Comparison of ENCODE assay signal across 12 mouse cellular contexts in the genomic region with DNA sequence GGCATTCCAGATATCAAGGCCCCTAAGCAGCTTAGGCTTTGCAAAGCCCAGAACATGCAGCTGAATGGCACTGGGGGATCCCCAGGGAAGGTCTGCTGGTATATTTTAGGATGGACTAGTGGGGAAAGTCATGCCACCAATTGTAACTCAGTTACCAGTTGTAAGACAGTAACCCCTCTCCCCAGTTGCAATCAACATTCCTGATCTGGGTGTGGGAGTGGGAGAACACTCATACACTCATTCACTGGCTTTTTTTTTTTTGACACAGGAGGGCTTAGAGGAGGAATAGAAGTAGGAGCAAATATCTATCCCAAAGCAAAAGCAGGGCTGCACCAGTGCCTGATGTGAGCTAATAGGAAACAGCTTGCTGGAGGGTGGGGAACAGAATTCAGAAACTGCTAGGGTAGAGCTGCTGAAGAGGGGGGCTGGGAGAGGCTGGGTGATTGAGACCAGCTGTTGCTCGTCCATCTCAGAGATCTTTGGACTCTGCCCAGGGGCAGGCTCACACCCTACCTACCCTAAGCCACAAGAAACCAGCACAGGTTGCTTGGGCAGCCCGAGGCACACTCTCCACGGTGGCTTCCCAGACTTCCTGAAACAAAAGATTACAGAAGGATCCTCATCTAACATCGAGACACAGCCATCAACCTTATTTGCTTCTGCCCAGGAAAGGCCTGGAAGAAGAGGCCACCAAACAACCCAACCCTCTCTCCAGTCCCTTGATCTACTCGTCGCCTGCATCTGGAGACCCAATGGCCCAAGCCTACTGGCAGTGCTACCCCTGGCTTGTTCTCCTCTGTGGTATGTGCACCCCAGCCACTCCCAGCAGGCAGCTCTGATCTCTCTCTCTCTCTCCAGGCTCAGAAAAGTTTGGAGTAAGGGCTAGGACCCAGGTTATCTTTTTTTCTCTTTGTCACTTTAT. TPM values are rescaled to one million over a fixed set of nuclear protein-coding genes. Genes with fewer than 3 reads are reported as not detected.
DNase-seq lines count a peak whose midpoint lies in the region; ATAC-seq and TF ChIP-seq lines count a peak whose summit lies in the region.
"Had no signal": no experiment of that assay in that cellular context is flagged by ENCODE, and none has a peak within 500 bp of the region (broad histone marks: within the 10 kb centered on the region; RNA-seq: fewer than 3 reads in every experiment).

A gene (plus strand): TSS at position 332 of the 922 bp plus-strand sequence.

- no peak within 1 kb of the TSS for H3K4me3 ChIP-seq in embryonic facial prominence, embryonic 13.5 days
- H3K4me3 ChIP-seq in kidney, embryonic 16.5 days (ENCODE audit: low read length), result no peak within 1 kb of the TSS
- H3K4me3 ChIP-seq in small intestine, adult 2 months (ENCODE audit: low read depth, low read length), result peak within 1 kb of the TSS; percentile 57
- H3K4me3 ChIP-seq in midbrain, embryonic 11.5 days (ENCODE audit: low read depth, low read length), result no peak within 1 kb of the TSS
- no peak within 1 kb of the TSS for H3K4me3 ChIP-seq in midbrain, embryonic 13.5 days (replicated peaks)
- H3K4me3 ChIP-seq: liver, embryonic 13.5 days had no signal

- peak; percentile 35 for DNase-seq in kidney, adult 11 months
- DNase-seq in kidney, adult 18-20 months, result no peak
- DNase-seq in adrenal gland, postnatal 36 days, result no peak
- no peak for DNase-seq in midbrain, embryonic 11.5 days (ENCODE audit: low spot score, missing footprints)
- DNase-seq: adrenal gland, postnatal 14 days; liver, embryonic 13.5 days had no signal

- no peak within 1 kb of the TSS for H3K9ac ChIP-seq in embryonic facial prominence, embryonic 13.5 days
- H3K9ac ChIP-seq in kidney, embryonic 16.5 days (replicated peaks; ENCODE audit: low read length), result no peak within 1 kb of the TSS
- no peak within 1 kb of the TSS for H3K9ac ChIP-seq in midbrain, embryonic 11.5 days (ENCODE audit: low read length)
- no peak within 1 kb of the TSS for H3K9ac ChIP-seq in midbrain, embryonic 13.5 days (replicated peaks)
- H3K9ac ChIP-seq: liver, embryonic 13.5 days had no signal

- no peaks in the 10 kb centered on the region; the same call in 1 of the 2 replicates for H3K27me3 ChIP-seq in embryonic facial prominence, embryonic 13.5 days
- peaks cover 4% of the 10 kb centered on the region; the same call in 1 of the 2 replicates for H3K27me3 ChIP-seq in kidney, embryonic 16.5 days (ENCODE audit: insufficient read depth, low read length)
- no peaks in the 10 kb centered on the region for H3K27me3 ChIP-seq in small intestine, adult 2 months (ENCODE audit: control insufficient read depth, insufficient read depth, low read length)
- no peaks in the 10 kb centered on the region for H3K27me3 ChIP-seq in midbrain, embryonic 11.5 days (ENCODE audit: control insufficient read depth, insufficient read depth, low read length)
- no peaks in the 10 kb centered on the region for H3K27me3 ChIP-seq in midbrain, embryonic 13.5 days
- H3K27me3 ChIP-seq: liver, embryonic 13.5 days had no signal

- no peaks in the 10 kb centered on the region for H3K9me3 ChIP-seq in embryonic facial prominence, embryonic 13.5 days
- no peaks in the 10 kb centered on the region for H3K9me3 ChIP-seq in kidney, embryonic 16.5 days (ENCODE audit: low read length)
- H3K9me3 ChIP-seq in midbrain, embryonic 11.5 days (ENCODE audit: control insufficient read depth, low read length), result no peaks in the 10 kb centered on the region
- no peaks in the 10 kb centered on the region for H3K9me3 ChIP-seq in midbrain, embryonic 13.5 days
- H3K9me3 ChIP-seq: liver, embryonic 13.5 days had no signal

- H3K4me1 ChIP-seq in embryonic facial prominence, embryonic 13.5 days, result peaks cover 14% of the 10 kb centered on the region; the same call in 1 of the 2 replicates
- H3K4me1 ChIP-seq in kidney, embryonic 16.5 days (ENCODE audit: insufficient read depth, low read length), result no peaks in the 10 kb centered on the region
- H3K4me1 ChIP-seq in small intestine, adult 2 months (ENCODE audit: control insufficient read depth, insufficient read depth, insufficient read length, low read length), result peaks cover 19% of the 10 kb centered on the region; the same call in 1 of the 2 replicates
- no peaks in the 10 kb centered on the region for H3K4me1 ChIP-seq in midbrain, embryonic 11.5 days (ENCODE audit: control insufficient read depth, insufficient read depth, low read length)
- no peaks in the 10 kb centered on the region for H3K4me1 ChIP-seq in midbrain, embryonic 13.5 days (replicated peaks)
- H3K4me1 ChIP-seq: liver, embryonic 13.5 days had no signal

- no peak for TF ChIP-seq CTCF in small intestine, adult 2 months (IDR thresholded peaks at IDR 0.05; ENCODE audit: extremely low read depth, insufficient read length, insufficient replicate concordance, low read depth, low read length)

- TF ChIP-seq POLR2A in small intestine, adult 2 months (IDR thresholded peaks at IDR 0.05; ENCODE audit: low read depth, low read length), result peak; percentile 53; the same call in 1 of the 2 replicates

- ATAC-seq in embryonic facial prominence, embryonic 13.5 days (ENCODE audit: insufficient number of reproducible peaks, insufficient read depth, low FRiP score, low TSS enrichment, low read depth), result peak; percentile 76
- peak; percentile 86 for ATAC-seq in kidney, embryonic 16.5 days (ENCODE audit: low FRiP score, low TSS enrichment)
- ATAC-seq in midbrain, embryonic 11.5 days (ENCODE audit: low FRiP score), result no peak
- ATAC-seq in midbrain, embryonic 13.5 days, result no peak
- ATAC-seq: CD4-positive, CD25-positive, alpha-beta regulatory T cell, adult 4 months; inflammation-experienced regulatory T-cells, adult 6 months had no signal

- H3K27ac ChIP-seq in embryonic facial prominence, embryonic 13.5 days, result peak within 1 kb of the TSS; percentile 90
- H3K27ac ChIP-seq in kidney, embryonic 16.5 days (ENCODE audit: low read length), result no peak within 1 kb of the TSS
- peak within 1 kb of the TSS; percentile 91 for H3K27ac ChIP-seq in small intestine, adult 2 months (ENCODE audit: insufficient read depth, low read depth, low read length)
- no peak within 1 kb of the TSS for H3K27ac ChIP-seq in midbrain, embryonic 11.5 days (ENCODE audit: low read depth, low read length)
- no peak within 1 kb of the TSS for H3K27ac ChIP-seq in midbrain, embryonic 13.5 days
- H3K27ac ChIP-seq: liver, embryonic 13.5 days had no signal

- H3K36me3 ChIP-seq in embryonic facial prominence, embryonic 13.5 days, result no peaks in the 10 kb centered on the region
- H3K36me3 ChIP-seq in kidney, embryonic 16.5 days (ENCODE audit: insufficient read depth, low read length), result no peaks in the 10 kb centered on the region
- no peaks in the 10 kb centered on the region for H3K36me3 ChIP-seq in small intestine, adult 2 months (ENCODE audit: control insufficient read depth, insufficient read depth, low read length)
- H3K36me3 ChIP-seq in midbrain, embryonic 11.5 days (ENCODE audit: control insufficient read depth, insufficient read depth, low read length), result no peaks in the 10 kb centered on the region
- no peaks in the 10 kb centered on the region for H3K36me3 ChIP-seq in midbrain, embryonic 13.5 days
- H3K36me3 ChIP-seq: liver, embryonic 13.5 days had no signal

- H3K4me2 ChIP-seq in embryonic facial prominence, embryonic 13.5 days, result peak within 1 kb of the TSS; percentile 33
- H3K4me2 ChIP-seq in kidney, embryonic 16.5 days (replicated peaks; ENCODE audit: low read depth, low read length), result no peak within 1 kb of the TSS
- H3K4me2 ChIP-seq in midbrain, embryonic 11.5 days, result no peak within 1 kb of the TSS
- H3K4me2 ChIP-seq in midbrain, embryonic 13.5 days (replicated peaks), result no peak within 1 kb of the TSS
- H3K4me2 ChIP-seq: liver, embryonic 13.5 days had no signal

- 31% methylated on average over 6 of the region's 6 CpGs for WGBS in embryonic facial prominence, embryonic 13.5 days
- WGBS in kidney, embryonic 16.5 days, result 56% methylated on average over 6 of the region's 6 CpGs
- 21% methylated on average over 6 of the region's 6 CpGs for WGBS in small intestine, adult 2 months
- 67% methylated on average over 6 of the region's 6 CpGs for WGBS in midbrain, embryonic 11.5 days
- WGBS in midbrain, embryonic 13.5 days, result 78% methylated on average over 6 of the region's 6 CpGs

RNA-seq across cellular contexts. Expression of the gene that starts here (rescaled TPM):
- polyA plus RNA-seq in embryonic facial prominence, embryonic 13.5 days (2015; fragmentation: Nextera tagmentation; extraction: Ambion mirVana), result 4.4 and 4.6 TPM in 2 replicates
- polyA plus RNA-seq in kidney, embryonic 16.5 days (2015; fragmentation: Nextera tagmentation; extraction: Ambion mirVana), result 7.8 and 8.3 TPM in 2 replicates
- 8.0 and 170 TPM in 2 replicates for polyA plus RNA-seq in small intestine, adult 2 months (2012; rRNA removed)
- total RNA-seq in adrenal gland, postnatal 36 days (2021), result 1 to 10 TPM; 1.3 to 1.8 TPM
- polyA plus RNA-seq in midbrain, embryonic 11.5 days (2014; fragmentation: Nextera tagmentation; extraction: Ambion mirVana), result 2.2 and 2.9 TPM in 2 replicates
- 0.93 and 1.3 TPM in 2 replicates for polyA plus RNA-seq in midbrain, embryonic 13.5 days (2015; fragmentation: Nextera tagmentation; extraction: Ambion mirVana)

Comparison
In these comparisons a context has a peak if more than half of its experiments do, and no peak if none do; other contexts are left out.
1. ATAC-seq: peak in embryonic facial prominence, embryonic 13.5 days (single experiment) and kidney, embryonic 16.5 days (single experiment); none in midbrain, embryonic 11.5 days (single experiment) and midbrain, embryonic 13.5 days (single experiment).
2. H3K27ac ChIP-seq: peak in embryonic facial prominence, embryonic 13.5 days (single experiment) and small intestine, adult 2 months (single experiment); none in kidney, embryonic 16.5 days (single experiment), midbrain, embryonic 11.5 days (single experiment) and midbrain, embryonic 13.5 days (single experiment).